Mouse (Mus musculus) monocyte, adult 2 months (primary cell): ENCODE results near the gene Sarm1.
"Not testable (repeated sequence)": the region's sequence is repeated elsewhere in the genome, so short reads cannot be mapped to it uniquely, and the experiment has no call there.

ENCODE experiments used
- DNase-seq, 2 experiments: peaks; one replicate each; pipeline ENCODE4 v3.0.0; 2022; ENCODE audit warnings: low spot score in 2 of 2, low read depth in 1 of 2

Sarm1 gene

GRCm38 (mm10) chr11:78497544-78498522 is at the start of gene Sarm1:
Gene Sarm1 (minus strand): TSS chr11:78497754.
- DNase-seq = peak; percentile 83

DNA sequence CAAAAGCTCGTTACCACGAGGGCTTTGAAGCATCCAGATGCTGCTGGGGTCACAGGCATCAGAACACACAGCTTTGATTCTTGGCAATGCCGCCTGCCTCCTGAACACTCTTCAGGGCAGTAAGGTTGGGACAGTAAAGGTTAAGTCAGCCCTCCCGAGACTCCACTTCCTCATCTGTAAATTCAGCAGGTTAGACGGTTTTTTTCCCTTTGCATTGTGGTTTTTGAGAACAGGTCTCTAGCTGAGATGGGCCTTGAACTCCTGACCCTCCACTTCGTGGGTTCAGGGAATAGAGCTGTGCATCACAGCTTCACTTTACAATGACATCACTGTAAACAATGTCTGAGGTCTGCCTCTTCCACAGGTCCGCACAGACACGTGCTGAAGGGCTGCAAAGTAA is 47.6 kb upstream of the Sarm1 start:
- no peak for DNase-seq

DNA sequence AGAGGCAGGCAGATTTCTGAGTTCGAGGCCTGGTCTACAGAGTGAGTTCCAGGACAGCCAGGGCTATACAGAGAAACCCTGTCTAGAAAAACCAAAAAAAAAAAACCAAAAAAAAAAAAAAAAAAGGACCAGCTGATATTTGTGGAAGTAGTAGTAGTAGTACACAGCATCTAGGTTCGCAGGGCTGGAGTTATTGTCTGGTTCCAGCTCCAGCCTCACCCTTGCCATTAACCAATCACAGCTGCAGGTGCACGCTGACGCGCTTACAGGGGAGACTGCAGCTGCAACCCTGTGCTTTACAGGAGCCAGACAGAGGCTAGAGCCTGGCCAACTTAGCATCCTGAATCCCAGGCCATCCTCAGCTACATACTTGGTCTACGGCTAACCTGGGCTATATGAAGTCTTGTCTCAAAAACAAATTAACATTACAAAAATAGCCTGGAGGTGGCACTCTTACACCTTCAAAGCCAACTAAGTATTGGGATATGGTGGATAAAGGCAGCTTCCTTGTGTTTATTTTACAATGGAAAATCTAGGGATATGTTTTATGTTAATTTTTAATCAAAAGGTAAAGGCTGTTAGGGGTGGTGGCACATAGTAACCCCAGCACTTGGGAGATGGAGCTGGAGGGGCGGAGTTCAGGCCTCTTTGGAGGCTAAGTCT is 47.0 kb upstream of the Sarm1 start:
- no peak for DNase-seq

DNA sequence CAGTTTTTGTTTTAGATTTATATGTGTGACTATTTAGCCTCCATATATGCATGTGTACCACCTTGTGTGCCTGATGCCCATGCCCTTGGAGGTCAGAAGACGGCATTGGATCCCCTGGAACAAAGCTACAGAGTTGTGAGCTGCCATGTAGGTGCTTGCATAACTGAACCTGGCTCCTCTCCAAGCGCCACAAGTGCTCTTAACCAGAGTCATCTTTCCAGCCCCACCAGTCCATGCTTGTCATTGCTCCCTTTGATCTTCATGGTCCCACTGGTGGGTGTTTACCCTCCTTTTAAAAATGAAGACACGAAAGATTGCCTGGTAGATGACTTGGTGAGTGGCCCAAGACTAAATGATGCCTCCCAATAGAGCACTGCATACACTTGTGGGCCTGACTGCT is 42.8 kb upstream of the Sarm1 start:
- no peak for DNase-seq

- no peak for DNase-seq
Observed at GRCm38 (mm10) chr11:78536690-78537084, 39.1 kb upstream of the Sarm1 start.

GRCm38 (mm10) chr11:78536080-78536689 is 38.6 kb upstream of the Sarm1 start, which contains the start of the genes Tnfaip1 and Ift20:
Gene Tnfaip1 (minus strand): TSS chr11:78536332.
Gene Ift20 (plus strand): TSS chr11:78536361.
- DNase-seq = peak; percentile 95 to 97

DNA sequence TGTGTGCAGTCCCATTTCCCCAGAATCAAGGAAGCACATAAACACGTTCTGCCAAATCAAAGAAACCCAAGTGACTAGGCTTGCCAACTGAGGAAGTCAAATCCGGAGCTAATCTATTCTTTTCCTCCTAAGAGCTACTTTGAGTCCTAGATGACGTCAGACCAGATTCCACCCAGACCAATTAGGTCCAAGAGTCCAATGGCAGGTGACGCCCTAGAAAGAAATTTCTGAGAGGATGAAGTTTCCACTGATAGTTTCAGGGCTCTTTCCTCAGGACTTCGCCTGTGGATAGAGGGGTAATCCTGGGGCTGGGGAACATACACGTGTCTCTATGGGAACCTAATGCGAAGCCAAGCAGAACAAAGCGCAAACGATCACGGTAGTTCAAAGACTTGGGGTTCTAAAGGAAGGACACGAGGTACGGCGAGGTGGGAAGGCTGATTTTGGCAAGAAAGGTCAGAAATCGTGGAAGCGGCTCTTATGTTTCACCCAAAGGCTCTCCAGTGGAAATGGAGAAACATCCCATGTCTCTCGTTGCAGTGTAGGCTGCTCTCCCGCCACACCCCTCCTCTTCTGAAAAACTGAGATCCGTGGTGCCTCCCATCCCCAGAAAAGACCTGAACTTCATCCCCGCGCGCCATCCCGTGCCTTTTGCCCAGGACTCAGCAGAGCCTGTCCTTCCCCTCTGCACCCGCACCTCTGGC is 38.0 kb upstream of the Sarm1 start:
- peak in 1 of 2 experiments; percentile 27 for DNase-seq

GRCm38 (mm10) chr11:78534516-78534915 is 37.0 kb upstream of the Sarm1 start:
- DNase-seq = no peak

DNA sequence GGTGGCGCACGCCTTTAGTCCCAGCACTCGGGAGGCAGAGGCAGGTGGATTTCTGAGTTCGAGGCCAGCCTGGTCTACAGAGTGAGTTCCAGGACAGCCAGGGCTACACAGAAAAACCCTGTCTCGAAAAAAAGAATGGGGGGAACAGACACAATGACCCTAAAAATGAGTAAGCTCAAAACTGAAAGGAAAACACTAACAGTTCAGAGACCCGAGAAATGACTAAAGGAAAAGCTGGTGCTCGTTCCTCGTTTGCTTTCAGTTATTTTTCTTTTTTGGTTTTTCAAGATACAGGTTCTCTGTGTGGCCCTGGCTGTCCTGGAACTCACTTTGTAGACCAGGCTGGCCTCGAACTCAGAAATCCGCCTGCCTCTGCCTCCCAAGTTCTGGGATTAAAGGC is 34.0 kb upstream of the Sarm1 start:
- not testable (repeated sequence) for DNase-seq

GRCm38 (mm10) chr11:78531046-78531445 is 33.5 kb upstream of the Sarm1 start:
- DNase-seq = no peak

DNA sequence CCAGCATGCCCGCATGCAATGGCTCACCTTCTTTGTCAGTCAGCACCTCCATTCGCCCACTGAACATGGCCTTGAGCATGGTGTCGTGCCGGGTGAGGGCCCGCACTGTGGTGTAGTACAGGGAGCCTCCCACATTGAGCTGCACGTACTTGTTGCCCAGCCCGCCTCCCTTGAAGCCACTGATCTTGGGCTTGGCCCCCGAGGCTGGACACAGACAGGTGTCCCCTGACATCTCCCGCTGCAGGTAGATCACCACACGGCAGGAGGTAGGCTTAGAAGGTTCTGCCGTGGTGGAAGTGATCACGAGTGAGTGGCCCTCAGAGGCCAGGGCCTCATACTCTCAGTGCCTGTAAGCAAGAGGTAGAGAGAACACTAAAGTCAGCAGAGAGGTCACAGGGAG is 32.4 kb upstream of the Sarm1 start:
- no peak for DNase-seq

DNA sequence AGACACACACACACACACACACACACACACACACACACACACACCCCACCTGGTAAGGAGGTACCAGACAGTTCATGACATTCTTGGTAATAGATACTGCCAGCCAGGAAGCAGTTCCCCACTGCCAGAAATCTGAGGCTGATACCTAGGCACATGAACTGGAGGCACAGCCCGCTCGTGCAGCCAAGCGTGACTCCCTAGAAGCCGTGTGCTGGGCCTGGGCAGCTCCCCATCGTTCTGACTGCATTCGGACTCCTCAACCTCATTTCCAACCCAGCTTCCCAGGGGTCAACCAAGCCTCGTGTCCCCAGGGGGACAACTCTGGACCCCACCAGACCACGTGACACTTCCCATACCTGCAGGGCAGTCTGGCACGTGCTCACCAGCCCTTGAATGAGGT is 31.2 kb upstream of the Sarm1 start:
- no peak for DNase-seq

DNA sequence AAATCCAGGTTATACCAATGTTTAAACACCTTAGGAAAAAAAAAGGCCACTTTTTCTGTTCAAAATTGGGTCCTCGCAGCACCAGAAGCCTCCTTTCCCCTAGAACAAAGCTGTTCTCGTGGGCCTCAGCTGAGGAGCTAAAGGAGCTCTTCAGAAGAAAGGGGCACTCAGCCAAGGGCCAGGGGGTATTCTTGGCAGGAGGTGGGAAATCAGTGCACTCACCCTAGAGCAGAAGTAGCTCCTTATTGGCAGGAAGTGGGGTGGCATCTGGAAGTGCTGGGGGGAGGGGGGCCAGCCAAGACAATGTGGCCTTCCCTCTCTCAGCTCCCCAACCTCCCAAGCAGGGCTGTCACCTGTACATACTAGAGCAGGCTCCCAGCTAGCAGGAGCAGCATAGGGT is 27.3 kb upstream of the Sarm1 start:
- DNase-seq = no peak

DNA sequence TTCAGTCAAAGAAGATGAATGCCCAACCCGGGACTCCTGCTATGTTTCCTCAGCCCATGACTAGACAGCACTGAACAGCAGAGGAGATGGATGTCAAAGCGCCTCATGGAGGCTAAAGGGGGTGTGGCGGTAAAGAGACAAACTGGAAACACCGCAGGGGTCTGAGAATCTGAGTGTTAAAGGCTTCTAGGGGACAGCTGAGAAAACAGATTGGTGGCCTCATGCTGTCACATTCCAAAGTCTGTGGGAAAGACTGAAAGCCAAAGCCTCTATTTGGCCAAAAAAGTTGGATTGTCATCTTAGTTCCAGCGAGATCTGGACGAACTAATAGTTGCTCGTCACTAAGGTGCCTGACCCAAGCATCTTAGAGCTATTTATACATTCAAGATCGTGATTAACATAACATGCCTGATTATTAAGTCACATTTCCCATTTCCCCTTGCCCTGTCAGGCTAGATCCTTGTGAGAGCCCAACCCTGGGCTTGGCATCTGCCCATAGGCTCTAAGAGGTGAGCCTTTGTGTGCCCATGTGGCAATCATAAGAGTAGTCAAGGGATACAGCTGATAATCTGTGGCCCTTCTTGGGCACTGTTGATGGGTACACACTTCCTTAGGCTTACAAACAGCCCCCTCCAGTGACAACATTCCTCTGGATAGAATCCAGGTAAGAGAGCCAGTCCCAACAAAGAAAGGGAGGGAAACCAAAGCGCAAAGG is 25.8 kb upstream of the Sarm1 start:
- DNase-seq = no peak

DNA sequence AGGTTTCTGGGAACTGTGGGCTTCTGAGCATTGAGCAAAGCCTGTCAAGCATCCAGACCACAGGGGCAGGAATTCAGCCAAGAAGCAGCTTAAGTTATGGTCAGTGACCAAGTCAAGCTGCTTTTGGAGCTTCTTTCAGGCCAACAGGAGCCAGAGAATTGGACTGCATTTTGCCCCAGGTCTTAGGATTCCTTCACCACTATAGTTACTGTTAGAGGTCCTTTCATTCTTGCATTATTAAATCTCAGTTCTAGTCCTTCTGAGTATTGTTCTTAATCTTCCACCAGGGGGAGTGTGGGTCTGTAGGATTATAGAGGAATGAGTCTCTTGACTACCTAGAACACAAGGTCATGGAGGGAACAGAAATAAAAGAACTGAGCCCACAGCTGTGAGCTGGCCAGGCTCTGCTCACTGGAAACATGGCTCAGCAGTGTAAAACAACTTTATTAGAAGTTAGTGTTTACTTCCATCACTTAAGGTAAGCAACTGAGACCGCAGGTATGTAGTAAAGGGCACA is 25.0 kb upstream of the Sarm1 start:
- DNase-seq = no peak

DNA sequence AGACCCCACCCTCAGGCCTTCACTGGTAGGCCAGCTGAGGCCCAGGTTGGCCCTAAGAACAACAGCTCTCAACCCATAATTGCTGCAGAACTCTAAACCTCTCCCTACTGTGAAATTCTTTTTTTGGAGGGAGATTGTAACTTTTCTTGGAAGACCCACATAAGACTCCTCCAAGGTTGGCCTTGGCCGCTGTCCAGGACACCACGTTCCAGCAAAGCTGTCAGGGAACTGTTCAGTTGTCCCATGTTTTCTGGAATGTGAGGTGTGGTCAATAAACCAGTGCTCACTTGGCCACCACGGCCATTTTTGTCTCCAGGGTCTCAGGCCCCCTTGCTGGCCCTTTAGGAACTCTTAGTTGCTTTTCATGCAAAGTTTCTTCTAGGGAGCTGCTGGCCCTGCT is 24.3 kb upstream of the Sarm1 start:
- no peak for DNase-seq

- no peak for DNase-seq
Observed at GRCm38 (mm10) chr11:78518931-78519330, 21.4 kb upstream of the Sarm1 start.

DNA sequence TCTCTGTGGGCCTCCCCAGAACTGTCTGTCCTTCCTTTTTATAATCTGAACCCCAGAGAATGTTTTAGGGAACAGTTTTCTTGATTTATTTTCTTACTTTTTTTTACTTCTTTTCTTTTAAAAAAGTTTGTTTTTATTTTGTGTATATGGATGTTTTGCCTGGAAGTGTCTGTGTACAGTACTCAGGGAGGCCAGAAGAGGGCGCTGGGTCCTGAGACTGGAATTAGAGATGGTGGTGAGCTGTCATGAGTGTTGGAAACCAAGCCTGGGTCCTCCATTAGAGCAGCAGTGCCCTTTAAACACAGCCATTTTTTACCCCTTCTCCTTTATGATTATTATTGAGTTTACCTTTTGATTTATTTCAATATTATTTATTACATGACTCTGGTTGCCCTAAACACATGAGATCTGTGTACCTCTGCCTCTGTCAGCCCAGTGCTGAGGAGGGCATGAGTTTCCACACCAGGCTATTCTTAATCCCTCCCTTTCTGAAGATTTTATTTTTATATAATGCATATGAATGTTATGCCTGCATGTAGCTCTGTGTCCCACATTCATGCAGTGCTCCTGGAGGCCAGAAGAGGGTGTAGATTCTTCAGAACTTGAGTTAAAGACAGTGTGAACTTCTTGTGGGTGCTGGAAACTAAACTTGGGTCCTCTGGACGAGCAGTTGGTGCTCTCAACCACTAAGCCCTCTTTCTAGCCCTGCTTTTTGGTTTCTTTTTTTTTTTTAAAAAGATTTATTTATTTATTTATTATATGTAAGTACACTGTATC is 18.2 kb upstream of the Sarm1 start:
- no peak for DNase-seq

DNA sequence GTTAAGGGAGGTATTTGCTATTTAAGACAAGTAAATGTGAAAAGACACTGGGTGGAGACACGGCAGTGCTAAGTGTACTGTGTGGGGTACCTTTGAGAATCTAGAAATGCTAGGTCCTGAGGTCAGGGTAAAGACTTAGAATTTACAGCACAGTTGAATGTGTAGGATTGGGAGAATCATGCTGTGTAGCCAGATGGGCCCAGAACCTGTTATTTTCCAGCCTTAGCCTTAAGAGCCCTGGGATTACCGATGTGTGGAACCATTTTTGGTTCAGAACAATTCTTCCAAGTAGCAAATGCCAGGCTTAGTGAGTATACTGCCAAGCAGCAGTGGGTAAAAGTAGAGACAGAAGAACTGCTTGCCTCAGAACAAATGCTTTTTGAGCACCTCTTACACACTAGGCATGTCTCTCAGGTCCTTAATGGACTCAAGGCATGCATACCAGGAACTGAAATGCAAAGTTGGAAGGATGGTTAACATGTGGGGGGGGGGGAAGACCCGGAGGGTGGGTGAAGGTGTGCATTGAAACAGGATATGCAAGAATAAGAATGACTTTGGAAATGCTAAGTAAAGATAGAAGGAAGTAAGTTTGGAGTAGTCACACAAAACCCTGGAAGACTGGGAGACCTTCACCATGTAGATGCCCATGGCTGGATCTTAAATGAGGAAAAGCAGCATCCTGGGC is 15.7 kb upstream of the Sarm1 start:
- DNase-seq = no peak
